Mouse (Mus musculus) heart, postnatal 14 days (tissue): Measurements from ENCODE around the gene Slc52a3. TPM values are rescaled to one million over a fixed set of nuclear protein-coding genes. Genes with fewer than 3 reads are reported as not detected.

ENCODE experiments used
- DNase-seq, 2 experiments: peaks; one replicate each; pipeline ENCODE4 v3.0.0; 2021 to 2022
- intact Hi-C: fragments of 180-260 bp; cut with DNase I; formaldehyde crosslinking; loops from one replicate; pipeline ENCODE4 v1.15.1; 2025
- microRNA-seq, 2 experiments: library from miRNA; unstranded; fragments of <30 nt; microRNA quantifications; one replicate each; pipeline ENCODE4 v1.2.0; 2021 to 2022
- total RNA-seq, 2 experiments: library from RNA; stranded (reverse); gene quantifications; 2 replicates each; pipeline ENCODE4 v1.2.3; 2021

Slc52a3 gene
- total RNA-seq, 2 experiments from 2014 or later: 1.8 to 2.0 TPM

DNA sequence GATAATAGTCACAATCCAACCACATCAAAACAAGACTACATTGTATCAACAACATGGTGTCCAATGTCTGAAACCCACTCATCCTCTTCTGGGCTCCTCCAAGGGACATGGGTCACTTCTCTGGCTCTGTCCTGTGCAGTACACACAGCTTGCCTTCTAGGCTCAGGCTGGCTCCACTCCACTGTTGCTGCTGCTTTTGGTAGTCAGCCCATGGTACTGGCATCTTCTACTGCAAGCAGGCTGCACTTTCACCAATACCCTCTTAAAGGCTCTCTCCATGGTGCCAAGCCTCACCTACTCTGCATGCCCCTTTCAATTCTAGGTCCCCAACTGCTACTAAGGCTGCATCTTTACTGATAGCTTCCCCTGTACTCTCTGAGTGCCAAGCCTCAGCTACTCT is 43.8 kb downstream of the Slc52a3 start:
- intact Hi-C loops: no loop called here
- no peak for DNase-seq

DNA sequence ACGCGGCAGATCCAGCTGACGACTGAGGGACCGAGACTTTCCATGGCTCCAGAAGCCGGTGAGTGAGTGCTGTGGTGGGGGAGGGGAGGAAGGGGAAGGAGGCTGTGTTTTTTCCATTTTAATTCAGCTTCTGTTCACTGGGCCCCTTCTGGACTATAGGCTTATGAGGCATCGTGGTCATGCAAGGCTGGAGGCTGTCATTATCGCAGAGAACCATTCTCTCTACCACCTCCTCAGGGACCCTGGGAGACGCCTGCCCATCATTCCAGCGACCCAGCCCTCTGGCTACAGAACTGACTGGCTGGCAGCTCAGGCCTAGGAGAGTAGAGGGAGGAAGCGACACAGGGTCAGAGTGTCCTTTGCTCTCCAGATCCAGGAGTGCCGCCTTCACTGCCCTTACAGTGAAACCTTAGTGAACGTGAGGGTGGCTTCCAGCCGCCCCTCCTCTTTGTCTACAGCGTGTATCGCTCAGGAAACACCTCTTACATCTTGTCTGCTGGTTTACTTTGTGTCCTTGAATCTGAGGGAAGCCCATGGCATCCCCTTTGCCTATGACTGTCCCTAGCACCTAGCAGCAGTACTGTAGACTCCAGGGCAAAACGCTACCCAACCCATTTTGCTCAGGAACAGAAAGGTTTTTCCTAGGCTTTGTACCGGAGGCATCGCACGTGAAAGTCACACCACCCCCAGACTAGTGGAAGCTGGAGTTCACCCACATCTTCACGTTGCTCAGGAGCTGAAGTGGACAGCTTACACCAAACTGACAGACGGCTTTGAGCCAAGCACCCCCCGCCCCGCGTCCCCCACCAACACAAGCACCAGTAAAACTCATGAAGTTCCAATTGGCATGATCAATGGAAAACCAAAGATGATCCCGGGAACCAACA is 51.0 kb downstream of the Slc52a3 start:
- DNase-seq: no peak
- intact Hi-C loops: no loop called here

DNA sequence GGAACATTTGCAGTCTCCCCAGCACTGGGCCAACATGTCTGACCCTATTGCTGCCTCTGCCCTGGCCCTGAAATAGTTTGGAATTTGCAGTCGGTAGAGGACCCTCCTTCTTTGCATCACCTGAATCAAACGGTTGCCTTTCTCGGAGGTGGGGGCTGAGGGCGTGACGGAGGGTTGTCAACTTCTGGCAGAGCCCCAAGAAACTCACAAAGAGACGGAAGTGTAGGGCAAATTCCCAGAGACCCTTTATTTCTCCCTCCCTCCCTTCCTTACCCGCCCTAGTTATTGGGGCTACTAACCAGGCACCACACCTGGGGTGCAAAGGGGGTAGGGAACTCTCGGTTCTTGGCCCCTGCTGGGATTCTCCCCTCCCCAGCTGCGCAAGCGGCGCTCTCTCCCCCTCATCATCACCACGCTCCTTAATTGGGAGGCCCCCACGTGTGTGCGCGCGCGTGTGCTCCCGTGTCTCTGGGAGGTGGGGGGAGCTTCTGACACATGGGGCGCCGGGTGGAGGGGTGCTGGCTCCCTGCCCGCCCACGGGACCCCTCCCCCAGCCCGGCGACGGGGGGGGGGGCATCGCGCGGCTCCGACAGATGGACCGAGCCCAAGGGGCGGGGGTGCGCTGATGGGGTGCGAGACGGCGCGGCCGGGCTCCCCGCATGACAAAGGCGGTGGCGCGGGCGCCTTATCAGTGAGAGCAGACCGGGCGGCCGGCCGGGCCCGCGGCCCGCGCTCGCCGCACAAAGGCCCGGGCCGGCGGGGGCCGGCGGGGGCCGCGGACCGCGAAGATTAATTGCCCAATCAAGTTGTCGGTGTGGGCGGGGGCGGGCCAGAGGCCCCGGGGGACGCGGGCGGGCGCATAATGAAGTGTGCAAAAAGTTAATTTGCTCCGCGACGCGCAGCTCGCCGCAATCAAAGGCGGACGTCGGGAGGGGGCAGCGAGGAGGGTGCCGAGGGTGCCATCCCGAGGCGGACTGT is 52.0 kb downstream of the Slc52a3 start:
- peak in 1 of 2 experiments; percentile 9 for DNase-seq
- intact Hi-C loops: no loop called here

DNA sequence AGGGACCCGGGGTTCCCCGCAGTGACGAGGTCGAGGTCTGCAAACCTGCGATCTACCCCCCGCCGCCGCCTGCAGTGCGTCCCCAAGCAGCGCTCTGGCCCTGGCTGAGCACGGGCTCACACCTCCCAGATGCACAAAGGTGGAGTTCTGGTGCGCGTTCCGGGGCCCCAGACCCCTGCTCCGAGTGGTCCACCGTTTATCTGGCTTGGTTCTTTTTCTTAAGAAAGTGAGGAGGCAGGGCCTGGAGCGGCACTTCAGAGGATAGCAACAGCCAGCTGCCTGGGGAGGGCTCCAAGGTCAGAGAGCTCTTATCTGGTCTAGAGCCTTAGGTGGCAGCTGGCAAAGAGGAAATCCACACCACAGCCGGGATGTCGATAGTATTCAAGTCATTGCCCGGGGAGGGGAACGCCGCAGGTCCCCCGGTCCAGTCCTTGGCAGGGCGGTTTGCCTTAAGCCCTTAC is 52.7 kb downstream of the Slc52a3 start:
- DNase-seq: no peak
- intact Hi-C loops: no loop called here

DNA sequence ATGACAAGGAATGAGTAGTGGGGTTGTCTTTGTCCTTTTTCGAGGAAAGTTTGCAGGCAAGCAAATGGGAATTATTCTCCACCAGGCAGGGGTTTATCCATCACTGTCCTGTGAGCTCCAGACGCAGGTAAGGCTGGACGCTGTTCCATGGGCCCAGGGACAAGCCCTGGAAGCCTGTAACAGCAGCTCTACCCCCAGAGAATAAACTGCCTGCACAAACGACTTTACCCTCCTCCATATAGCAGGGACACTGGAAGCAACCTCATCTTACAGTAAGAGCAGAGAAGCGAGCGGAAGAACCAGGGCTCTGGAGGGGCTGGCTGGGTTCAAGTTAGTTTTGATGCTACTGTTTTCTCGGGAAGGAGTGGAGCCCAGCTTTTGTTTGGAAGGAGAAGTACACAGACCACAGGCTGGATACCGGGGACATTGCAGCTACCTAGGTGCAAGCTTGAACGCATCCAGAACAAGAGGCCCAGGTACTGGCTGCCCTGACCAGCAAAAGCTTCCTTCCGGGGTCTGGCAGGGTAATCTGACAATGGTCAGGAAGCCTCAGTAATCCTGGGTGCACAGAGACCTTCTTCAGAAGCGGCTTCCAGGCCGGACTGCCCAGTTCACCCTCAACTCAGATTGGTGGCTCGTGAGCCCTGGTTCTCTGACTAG is 53.4 kb downstream of the Slc52a3 start:
- no peak for DNase-seq
- intact Hi-C loops: no loop called here

DNA sequence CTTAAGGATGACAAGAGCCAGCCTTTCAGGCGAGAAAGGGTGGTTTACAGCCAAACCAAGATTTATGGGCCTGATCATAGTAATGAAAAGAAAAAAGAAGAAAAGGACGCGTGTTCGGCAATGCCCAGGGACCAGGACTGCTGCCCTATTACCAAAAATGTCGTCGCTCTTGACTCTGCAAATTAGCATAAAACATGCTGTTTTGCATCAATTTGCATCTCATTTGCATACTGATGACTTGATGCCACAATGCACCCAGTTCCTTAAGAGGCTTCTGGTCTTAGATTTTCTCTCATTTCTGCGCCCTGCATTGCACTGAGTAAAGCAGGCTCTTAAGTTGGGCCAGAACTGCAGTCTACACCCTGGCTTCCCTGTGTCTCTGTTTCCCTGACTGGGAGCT is 54.0 kb downstream of the Slc52a3 start:
- no peak for DNase-seq
- intact Hi-C loops: no loop called here

DNA sequence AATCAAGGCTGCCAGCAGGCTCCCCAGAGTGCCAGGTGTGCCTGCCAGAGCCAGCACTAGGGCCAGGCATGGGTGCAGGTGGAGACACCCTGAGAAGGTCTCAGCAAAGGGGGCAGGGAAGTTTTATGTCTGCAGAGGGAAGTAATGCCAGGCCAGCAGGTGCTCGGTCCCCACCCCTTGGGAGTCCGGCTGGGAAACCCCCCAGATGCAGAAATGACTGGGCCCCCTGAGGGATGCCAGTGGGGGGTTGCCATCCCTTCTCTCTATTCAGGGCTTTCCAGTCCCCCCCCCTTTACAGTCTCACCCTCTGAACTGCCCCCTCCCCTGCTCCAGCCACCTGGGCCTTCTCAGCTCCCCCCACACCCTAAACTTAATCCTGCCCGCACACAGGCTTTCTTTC is 55.7 kb downstream of the Slc52a3 start:
- intact Hi-C loops: no loop called here
- no peak for DNase-seq

DNA sequence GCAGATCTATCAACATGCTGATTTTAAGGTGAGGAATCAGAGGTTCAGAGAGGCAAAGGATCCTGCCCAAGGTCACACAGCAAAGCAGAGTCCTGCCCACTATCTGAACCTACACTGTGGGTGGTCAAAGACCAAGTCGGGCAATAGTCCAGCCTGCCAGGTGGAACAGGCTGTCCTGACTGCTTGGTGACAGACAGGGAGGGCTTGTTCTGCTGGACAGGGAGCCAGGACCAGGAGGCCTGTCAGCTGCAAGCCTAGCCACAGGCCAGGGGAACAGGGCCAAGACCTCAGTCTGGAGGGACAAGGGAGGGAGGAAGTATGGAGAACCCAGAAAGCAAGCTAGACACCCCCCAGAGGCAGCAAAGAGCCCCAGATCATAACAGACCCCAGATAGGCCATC is 59.1 kb downstream of the Slc52a3 start:
- intact Hi-C loops: no loop called here
- DNase-seq: no peak

DNA sequence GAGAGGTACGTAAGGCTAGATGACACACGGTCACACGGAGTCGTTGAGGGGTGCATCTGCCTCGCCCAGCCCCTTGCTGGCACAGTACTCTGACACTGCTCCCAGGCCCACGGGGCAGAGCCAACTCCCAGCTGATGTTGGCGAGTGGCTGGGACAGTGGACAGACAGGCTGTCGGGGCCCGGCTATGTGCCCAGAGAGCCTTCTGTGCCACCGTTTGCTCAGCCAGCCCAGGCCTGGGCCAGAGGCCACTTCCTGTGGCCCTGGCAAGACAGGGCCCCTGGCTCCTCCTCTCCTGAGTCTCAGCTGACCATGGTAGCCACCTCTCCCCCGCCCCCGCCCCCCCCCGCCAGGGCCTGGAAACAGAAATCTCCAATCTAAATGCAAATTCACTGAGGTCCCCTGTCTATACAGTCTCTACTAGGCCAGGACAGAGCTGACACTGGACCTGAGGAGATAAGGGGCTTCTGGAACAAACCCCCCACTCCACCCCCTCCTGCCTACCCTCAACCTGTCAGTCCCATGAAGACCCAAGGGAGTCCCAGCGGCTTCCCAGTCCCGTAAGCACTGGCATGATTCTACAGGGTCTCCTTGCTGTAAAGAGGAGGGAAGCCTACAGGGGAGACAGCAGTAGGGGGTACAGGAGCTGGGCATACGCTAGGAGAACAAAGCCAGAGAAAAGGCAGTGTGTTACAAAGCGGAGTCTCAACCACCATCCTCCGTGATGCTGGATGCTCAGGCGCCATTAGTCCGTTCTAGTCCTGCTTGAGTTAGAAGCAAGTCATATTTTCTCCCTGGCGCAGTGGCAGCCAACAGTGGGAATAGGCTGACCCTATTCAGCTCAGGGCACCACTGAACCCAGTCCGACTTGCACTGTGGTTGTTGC is 60.3 kb downstream of the Slc52a3 start:
- intact Hi-C loops: no loop called here
- no peak for DNase-seq

DNA sequence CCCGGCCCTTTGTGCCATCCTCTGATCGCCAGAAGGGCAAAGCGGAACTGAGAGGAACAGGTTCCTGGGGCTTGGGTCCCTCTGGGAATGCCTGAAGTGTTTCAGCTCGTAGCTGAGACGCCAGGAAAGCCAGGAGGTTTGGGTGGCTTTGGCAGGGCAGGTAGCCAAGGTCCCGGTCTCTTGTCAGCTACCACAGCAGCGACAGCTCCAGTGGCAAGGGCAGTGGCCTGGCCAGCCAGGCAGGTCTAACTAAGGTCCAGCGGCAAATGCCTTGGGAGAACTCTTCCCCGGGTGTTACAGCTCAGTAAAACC is 60.9 kb downstream of the Slc52a3 start:
- intact Hi-C loops: no loop called here
- no peak for DNase-seq

Small RNA genes within 50 kb of the gene (microRNA-seq; reads per million reads assigned to microRNA genes)
- gene Mir1953: 0 to 0.54 reads per million in 2 experiments

Other genes starting within 250 kb of the Slc52a3 start
- gene Rspo4, start 153.6 kb upstream of the Slc52a3 start, total RNA-seq: not detected
- under 1 TPM in 1 of 2 experiments, not detected in 1; 0.10 TPM for gene Angpt4, start 85.3 kb upstream of the Slc52a3 start, total RNA-seq
- 1 to 10 TPM; 5.2 to 5.6 TPM for gene Fam110a, start 16.3 kb upstream of the Slc52a3 start, total RNA-seq
- gene Scrt2, start 85.0 kb downstream of the Slc52a3 start, total RNA-seq: not detected
- gene Srxn1, start 109.0 kb downstream of the Slc52a3 start, total RNA-seq: 10 to 100 TPM in 1 of 2 experiments, 1 to 10 TPM in 1; 9.8 to 11.9 TPM
- 10 to 100 TPM; 40.0 to 43.0 TPM for gene Tcf15, start 147.1 kb downstream of the Slc52a3 start, total RNA-seq
- 100 to 1,000 TPM in 1 of 2 experiments, 10 to 100 TPM in 1; 98.1 to 101 TPM for gene Csnk2a1, start 230.3 kb downstream of the Slc52a3 start, total RNA-seq